Mouse (Mus musculus): ENCODE data around the gene Rho.

Rho gene

DNA sequence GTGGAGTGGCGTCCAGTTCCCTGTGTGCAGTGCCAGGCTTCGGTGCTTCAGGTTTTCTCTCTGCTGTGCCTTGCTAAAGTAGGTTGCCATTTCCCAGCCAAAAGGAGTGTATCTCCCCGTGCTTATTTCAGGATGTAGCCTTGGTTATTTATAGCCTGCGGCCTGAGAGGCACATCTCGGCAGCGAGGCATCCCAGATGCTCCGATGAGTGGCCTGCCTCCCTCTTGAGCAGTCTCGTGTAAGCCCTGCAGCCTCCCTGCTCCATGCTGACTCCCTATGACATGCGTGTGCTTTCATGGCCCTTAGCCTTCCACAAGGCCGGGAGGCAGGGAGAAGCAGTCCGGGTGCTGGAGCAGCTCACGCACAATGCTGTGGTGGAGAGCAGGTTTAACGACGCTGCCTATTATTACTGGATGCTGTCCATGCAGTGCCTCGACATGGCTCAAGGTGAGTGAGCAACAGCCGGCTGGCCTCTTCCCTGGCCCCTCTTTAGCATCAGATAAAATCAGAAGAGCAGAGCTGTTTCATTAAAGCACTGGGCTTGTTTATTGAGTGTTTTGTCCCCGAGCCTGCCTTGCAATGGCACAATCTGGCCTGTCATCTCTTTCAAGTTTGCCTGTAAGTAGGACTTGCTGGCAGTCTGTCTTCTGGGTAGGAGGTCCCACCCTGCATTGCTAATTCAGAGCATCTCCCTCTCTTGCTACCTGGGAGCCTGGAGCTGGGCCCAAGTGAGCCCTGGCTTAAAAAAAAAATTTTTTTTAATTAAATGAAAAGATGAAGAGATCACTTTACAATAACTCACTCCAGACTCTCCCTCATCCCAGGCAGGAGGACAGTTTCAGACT is 15.7 kb upstream of the Rho start:
- DNase-seq: peak; percentile 55 to 64

DNA sequence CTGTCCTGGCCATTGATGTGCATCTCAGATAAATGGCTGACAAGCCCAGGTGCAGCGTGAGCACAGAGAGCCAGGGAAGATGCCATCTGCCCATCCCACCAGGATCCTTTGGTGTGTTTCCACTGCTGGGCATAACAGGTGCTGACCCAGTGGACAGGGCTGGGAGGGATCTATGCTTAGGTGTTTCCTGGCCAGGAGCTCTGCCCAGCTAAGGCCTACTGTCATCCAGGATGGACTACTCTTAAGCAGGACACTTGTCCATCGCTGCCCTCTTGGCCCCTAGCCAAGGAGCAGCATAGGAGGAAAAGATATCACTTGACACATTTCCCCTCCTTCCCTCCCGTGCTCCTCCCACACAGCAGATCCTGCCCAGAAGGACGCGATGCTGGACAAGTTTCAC is 14.9 kb upstream of the Rho start:
- peak; percentile 42 to 51 for DNase-seq

DNA sequence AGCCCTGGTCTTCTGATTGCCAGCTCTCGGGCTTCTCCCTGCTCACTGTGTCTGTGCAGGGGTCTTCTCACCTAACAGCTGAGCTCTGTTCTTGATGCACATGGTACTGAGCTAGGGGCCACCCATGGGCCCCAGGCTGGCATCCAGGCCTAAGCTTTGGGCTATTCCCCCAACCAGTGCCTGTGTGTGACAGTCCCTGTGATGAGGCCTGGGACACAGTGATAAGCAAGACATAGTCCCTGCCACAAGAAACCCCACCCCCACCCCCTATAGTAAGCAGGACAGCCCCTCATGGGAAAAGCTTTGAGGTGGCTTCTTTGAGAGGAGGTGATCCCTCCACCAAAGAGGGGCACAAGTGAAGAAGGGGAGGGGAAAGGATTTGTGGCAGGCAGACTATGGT is 12.9 kb upstream of the Rho start:
- DNase-seq: no peak

DNA sequence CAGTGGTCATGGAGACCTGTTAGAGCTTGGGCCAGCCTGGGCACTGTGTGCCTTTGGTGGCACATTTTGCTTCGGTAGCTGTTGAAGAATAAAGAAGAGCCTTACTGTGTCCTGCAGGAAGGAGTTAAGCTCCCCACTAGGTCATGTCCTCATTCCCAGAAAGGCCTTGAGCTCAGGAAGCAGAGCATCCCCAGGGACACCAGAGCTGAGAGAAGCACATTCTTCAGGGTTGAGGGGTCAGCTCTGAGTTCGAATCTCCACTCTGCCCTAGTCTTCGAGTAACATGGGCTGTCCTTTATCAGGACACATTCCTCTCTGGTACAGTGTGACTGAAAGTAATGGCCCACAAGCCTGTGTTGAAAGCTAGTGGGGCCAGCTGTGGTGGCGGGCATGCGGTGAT is 11.7 kb upstream of the Rho start:
- DNase-seq: no peak

DNA sequence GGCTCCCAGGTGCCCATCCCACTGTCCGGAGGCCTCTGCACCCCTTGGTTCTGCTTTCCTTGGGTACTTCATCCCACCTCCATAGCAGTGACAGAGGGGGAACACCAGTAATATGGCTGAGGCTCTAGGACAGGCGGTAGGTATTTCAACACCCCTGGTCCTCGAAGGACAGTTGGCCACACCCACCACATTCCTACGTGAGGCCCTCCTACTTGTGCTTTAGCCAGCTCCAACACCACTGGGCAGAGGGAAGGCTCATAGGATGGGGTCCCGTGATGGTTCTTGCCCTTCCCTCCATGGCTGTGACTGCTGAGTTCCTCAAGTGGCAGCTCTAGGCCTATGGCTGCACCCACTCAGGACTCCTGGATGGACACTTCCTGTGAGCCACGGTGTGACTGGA is 6.7 kb upstream of the Rho start:
- no peak for DNase-seq

DNA sequence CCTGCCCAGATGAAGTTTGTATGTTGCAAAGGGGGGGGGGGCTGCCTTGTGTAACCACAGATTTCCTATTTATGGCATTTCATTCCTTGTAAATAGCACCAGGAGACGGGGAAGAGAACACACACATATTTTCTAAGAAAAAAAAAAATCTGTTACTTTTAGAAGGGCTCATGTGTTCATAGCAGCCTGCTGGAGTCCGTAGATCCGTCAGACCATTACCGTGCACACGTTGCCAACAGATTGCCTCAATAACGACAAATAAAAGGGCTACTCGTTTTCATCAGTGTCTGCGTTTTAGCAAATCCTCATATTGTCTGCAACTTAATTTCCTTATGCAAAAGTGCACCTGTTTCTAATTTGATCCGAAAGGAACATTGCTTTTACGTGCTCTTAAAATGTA is 5.1 kb upstream of the Rho start:
- no peak for DNase-seq

DNA sequence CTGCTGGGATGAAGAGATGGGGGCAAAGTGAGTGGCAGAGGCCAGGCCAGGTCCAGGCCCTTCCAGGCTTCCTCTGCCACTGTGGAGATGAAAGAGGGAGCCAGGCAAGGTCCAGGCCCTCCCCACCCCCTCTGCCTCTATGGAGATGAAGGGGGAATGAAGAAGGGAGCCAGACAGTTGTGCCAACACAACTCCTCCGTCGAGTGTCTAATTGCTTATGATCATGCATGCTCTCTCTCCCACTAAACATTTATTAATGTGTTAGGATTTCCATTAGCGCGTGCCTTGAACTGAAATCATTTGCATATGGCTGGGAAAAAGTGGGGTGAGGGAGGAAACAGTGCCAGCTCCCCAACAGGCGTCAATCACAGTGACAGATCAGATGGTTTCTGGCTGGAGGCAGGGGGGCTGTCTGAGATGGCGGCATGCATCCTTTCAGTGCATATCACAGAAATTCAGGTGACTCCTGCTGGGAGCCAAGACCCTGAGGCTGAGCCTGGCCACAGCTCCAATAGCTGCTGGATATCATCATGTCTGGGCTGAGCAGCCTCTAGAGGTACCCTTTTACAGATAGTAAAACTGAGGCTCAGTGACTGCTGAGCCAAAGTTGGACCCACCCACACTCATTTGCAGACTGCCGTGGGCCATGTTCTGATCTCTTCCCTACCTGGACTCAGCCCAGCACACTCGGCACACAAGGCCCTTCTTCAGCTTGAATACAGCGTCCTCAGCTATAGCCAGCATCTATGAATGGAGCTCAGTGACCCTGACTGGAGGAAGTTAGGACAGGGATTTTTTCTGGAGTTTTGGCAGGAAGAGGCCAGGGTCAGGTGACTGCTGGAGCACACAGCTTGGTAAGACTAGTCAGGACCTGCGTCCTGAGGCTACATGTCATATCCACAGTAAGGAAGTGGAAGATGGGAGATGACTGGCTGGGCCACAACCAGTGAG is 4.0 kb upstream of the Rho start:
- no peak for DNase-seq

DNA sequence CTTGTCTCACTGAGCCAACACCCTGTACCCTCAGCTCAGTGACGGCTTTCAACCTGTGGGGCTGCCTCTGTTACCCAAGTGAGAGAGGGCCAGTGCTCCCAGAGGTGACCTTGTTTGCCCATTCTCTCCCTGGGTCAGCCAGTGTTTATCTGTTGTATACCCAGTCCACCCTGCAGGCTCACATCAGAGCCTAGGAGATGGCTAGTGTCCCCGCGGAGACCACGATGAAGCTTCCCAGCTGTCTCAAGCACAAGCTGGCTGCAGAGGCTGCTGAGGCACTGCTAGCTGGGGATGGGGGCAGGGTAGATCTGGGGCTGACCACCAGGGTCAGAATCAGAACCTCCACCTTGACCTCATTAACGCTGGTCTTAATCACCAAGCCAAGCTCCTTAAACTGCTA is 1.5 kb upstream of the Rho start:
- no peak for DNase-seq

DNA sequence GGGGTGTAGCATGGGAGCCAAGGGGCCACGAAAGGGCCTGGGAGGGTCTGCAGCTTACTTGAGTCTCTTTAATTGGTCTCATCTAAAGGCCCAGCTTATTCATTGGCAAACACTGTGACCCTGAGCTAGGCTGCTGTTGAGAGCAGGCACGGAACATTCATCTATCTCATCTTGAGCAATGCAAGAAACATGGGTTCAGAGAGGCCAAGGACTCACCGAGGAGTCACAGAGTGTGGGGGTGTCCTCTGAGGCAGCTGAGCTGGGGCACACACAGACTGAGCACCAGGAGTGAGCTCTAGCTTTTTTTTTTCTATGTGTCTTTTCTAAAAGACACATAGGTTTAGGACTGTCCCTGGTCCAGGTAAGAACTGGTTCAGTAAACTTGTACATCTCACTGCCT is 843 bp downstream of the Rho start:
- DNase-seq: no peak

DNA sequence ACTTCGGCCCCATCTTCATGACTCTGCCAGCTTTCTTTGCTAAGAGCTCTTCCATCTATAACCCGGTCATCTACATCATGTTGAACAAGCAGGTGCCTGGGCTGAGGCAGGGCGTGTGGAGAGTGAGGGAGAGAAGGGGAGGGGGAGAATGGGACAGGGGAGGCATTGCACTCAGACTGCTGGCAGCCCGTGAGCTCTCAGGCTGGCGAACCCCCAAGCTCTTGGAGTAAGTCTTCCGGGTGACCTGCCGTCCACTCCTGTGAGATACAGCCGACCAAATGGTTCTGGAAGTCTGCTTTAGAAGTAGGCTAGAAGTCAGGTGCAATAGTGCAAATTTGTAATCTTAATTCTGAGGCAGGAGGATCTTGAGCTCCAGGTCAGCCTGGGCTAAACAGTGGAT is 4.0 kb downstream of the Rho start:
- DNase-seq: no peak

DNA sequence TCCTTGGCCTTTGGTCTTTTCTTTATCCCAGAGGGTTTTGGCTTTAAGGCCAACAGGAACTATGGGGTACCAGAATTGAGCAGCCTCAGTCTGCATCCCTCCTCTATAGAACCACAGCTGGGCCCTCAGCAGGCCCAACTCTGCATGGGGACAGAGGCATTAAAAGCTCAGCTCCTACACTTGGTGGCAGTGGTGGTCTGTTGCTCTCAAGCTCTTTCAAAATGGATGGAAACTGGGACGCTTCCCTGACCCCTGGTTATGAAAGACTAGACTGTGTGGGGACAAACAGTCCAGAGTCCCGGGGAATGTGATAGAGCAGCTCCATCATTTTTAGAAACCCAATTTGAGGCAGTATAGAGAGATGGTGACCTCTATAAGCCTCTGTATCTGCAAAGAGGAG is 6.5 kb downstream of the Rho start:
- no peak for DNase-seq

DNA sequence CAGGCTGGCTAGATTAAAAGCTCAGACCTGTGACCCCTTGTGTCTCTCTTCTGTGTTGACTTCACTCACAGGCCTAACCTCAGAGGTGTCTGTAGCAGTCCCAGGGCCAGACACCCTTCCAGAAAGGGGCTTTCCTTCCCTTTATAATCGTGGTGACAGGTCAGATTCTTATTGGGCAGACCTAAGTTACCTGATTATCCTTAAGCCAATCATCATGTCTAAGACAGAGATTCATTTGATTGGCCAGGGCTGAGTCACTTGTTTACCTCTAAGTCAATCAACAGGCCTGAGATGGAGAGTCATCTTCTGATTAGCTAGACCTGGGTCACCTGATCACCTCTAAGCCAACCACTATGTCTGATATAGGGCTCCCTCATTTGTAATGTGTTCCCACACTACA is 7.2 kb downstream of the Rho start:
- DNase-seq: no peak

DNA sequence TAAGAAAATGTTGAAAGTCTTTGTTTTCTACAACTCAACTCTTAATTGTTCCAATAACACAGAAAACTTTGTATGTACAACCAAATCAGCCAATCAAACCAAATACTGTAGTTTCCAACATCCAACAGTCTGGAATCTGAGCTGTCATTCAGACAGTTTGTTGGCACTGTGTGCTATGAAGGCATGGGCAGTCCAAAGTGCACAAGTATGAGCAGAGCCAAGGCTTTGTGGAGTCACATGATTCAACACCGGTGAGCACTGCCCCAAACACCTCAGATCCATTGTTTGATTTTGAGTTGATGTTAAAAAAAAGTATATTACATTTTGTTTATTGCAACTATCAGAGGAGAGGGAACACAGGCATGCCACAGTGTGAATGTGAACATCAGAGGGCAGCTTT is 9.1 kb downstream of the Rho start:
- no peak for DNase-seq

DNA sequence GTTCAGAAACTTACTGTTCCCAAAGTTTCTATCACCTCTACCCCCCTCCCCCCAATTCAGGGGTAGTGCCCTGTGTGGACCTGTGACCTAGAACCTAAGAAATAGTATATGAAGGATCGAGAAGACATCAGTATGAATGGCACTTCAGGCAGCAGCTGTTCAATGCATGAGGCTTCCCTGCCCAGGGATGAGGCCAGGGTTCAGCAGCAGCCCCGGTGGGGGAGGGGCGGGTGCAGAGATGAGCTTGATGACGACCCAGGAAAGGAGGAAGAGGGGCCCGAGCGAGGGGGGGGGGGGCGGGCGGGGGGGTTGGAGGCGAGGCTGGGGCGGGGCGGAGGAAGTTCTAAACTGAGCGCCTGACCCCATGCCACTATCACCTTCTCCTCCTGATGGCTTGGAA is 9.6 kb downstream of the Rho start:
- no peak for DNase-seq

DNA sequence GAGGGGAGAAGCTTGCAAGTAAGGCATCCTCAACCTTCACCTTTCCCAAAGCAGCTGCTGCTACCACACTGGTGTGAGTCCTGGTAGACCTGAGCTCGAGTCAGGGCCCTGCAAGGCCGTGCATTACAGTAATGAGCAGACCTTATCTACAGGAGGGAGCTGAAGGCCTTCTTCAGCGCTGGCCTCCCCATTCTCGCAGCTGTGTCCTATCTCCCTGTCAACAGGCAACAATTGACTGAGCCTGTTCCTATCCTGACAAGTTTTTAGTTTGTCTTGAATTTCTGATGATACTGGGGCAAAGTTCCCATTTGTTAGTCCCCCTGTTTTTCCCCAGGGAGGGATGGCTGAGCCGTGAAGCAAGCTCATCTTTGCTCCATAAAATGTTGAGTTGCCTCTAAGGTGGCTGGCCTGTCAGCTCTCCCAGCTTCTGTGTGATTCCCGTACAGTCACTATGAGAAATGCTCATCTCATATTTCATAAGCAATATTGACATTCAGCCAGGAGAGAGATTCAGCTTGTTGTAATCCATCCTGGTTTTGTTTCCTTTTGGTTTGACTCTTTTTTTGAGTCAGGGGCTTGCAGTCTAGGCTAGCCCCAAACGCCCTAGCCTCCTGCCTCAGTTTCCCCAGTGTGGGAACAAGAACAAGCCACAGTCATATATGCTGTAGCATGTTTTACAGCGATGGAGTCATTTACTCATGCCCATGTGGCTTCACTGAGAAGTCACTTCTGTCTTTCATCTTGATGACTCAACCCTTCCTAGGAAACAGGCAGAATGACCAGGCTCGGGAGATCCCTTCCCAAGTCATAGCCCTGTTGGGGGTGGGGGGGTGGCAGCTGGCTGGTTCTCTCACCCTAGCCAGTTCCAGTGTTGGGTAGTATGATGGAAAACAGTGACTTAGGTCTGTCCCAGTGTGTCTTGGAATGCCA is 12.2 kb downstream of the Rho start:
- no peak for DNase-seq

DNA sequence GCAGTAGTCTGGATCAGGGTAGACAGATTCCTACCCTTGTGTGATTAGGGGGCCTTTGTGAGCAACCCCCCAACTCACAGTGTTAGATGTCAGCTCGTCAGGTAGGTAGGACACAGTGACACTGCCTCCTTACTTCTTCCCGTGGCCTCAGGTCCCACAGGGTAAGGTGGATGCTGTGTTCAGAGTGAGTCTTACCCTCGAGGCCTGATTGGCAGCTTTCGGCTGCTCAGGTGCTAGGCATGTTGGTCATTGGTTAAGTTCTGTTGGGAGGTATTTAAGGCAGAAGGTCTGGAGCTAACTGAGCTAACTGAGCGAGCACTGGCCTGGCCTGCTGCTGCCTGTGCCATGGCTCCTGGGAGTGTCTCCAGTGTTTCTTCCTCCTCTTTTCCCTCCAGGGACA is 13.1 kb downstream of the Rho start, which contains the start of gene H1foo:
Gene H1foo (plus strand): TSS at position 301 of the 400 bp plus-strand sequence.
- DNase-seq: no peak

DNA sequence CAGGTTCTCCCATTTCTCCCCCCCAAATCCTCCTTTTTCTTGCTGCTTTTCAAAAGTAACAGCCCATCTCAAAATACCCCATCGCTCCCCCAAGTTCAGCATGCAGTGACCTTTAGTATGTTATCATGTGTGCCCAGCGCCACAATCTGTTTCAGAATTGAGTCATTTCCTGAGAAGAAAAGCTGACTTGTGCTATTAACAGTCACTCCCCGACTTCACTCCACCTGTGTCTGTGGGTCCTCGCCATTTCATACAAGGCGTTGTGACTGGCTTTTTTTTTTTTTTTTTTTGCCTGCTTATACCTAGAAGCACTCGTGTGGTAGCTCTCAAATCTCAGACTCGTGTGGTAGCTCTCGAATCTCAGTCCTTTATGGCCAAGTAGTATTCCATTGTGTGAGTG is 14.1 kb downstream of the Rho start:
- no peak for DNase-seq

DNA sequence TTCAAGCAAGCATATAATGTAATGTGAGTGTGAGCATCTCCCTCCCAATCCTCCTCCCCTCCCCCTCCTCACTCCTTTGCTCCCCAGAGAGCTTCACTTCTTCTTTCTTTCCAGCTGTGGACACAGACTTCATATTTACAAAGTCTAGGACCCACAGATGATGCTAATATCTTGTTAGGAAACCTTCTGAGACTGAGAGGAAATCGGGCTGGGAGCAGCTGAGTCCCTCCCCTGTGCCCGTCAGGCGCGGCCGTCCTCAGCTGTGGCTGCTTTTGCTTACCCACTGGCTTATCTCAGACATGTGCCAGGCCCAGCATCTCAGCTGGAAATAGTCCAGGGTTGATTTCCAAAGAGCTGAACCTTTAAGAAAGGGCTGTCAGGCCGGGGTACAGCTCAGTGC is 14.8 kb downstream of the Rho start:
- no peak for DNase-seq

DNA sequence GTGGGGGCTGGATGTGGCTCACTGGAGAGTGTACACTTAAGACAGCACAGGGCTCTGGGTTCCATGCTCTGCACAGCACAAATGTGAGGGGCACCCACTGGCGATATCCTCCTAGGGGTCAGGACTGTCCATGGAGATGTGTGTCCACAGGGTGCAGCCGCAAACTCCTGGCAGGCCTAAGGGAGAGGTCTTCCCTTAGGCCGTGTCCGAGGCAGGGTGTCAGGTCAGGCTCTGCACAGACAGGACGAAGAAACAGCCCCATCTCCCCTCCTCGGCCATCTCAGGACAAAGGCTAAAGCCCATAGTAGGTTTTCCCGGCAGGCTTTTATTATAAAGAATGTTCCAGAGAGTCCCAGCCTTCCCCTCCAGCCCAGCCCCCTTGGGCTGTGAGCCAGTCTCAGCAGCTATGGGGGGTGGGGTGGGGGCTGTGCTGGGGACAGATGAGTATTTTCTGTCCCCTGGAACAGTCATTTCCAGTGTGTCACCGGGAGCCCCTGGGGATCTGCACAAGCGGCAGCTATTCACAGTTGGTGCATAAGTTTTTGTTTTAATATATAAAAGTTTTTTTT is 23.0 kb downstream of the Rho start:
- no peak for DNase-seq

DNA sequence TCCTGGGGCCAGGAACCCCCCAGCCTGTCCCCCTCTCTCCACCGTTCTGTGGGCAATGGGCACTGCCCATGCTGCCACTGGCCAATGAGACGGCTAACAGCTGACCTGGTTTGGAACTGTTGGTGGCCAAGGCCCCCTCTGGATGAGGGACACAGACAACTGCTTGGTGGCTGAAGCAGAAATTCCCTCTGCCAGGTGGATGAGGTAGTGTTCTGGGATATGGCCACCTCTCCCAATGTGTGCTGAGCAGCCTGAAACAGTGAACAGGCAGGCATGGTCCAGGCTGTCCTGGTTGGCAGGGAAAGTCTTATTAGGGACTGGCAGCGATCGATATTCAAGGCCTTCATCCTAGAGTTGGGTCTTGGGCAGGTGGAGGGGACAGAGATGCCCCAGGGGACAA is 23.6 kb downstream of the Rho start:
- DNase-seq: peak; percentile 59 to 63

DNA sequence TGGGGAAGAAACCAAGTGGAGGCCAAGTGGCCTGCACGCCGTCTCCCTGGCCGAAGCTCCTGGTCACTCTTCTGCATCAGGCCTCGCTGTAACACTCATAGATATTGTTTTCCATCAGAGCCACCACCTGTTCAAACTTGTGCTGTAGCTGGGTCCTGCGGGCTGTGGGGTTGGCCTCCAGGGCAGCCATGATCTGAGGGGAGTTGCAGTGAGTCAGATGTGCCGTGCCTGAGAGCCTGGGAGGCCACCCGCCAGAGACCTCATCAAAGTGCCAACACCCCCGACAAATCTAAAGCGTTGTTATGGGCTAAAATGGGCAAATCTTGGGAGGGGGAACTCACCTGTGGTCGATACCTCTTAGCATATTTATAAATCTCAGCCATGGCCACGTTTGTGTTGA is 24.1 kb downstream of the Rho start:
- no peak for DNase-seq

DNA sequence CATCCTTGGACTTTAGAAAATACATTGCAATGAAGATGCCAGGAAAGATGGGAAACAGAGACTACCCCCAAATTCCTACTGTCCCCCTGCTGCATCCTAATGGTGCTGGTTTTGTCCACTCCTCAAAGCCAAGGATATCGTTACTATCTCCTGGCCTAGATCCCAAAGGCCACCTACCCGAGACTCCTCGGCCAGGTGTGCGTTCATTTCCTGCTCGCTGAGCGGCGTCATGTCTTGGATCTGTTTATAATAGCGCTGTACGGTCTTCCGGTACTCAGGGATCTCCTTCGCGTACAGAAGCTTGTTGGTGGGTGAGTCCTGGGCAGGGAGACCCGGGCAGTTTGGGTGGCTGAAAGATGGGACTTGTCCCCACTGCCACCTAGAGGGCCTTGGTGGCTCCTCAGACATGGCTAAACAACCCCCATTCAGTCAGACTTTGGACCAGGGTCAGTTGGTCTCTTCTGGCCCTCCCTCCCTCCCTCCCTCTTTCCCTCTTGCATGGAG is 24.9 kb downstream of the Rho start:
- DNase-seq: no peak
